Mouse (Mus musculus): ENCODE data around the gene Slc7a9. TPM values are rescaled to one million over a fixed set of nuclear protein-coding genes. Genes with fewer than 3 reads are reported as not detected.

Slc7a9 gene
- total RNA-seq (2023): not detected

GRCm38 (mm10) chr7:35447996-35448846, at the start of gene Slc7a9:
Slc7a9 (plus strand) TSS chr7:35448796.

Other genes with a start within 250 kb of the Slc7a9 start
- gene Lrp3, start 233.3 kb upstream of the Slc7a9 start, total RNA-seq (2023): not detected
- 15.0 TPM for gene Gpatch1, start 130.4 kb upstream of the Slc7a9 start, total RNA-seq (2023)
- gene Rhpn2, start 114.6 kb upstream of the Slc7a9 start, total RNA-seq (2023): not detected
- 7.5 TPM for gene Faap24, start 52.0 kb upstream of the Slc7a9 start, total RNA-seq (2023)
- 8.0 TPM for gene Cep89, start 51.8 kb upstream of the Slc7a9 start, total RNA-seq (2023)
- gene Tdrd12, start 88.9 kb downstream of the Slc7a9 start, total RNA-seq (2023): not detected
- 22.7 TPM for gene Nudt19, start 107.5 kb downstream of the Slc7a9 start, total RNA-seq (2023)
- gene Rgs9bp, start 136.8 kb downstream of the Slc7a9 start, total RNA-seq (2023): not detected
- gene Ankrd27, start 137.4 kb downstream of the Slc7a9 start, total RNA-seq (2023): 53.5 TPM
- 54.3 TPM for gene Pdcd5, start 198.7 kb downstream of the Slc7a9 start, total RNA-seq (2023)